Mouse (Mus musculus) adrenal gland, postnatal 0 days (tissue): ENCODE results near the gene Vstm5. TPM values are rescaled to one million over a fixed set of nuclear protein-coding genes. Genes with fewer than 3 reads are reported as not detected.

Experiments used
- polyA plus RNA-seq: library from polyadenylated mRNA; unstranded; fragments of >200 nt; fragmentation: Nextera tagmentation; extraction: Ambion mirVana; gene quantifications from 2 replicates; pipeline ENCODE4 v1.2.1, GENCODE M21; 2015

The Vstm5 gene
- polyA plus RNA-seq, result 1.9 and 2.4 TPM in 2 replicates

GRCm38 (mm10) chr9:15239042-15239925 lies at the start of gene Vstm5:
TSS of gene Vstm5 (plus strand) at chr9:15239045.

GRCm38 (mm10) chr9:15279649-15280490 lies 41.0 kb downstream of the Vstm5 start, which contains the start of gene Med17:
TSS of gene Med17 (minus strand) at chr9:15279931.

GRCm38 (mm10) chr9:15305503-15306397 lies 66.9 kb downstream of the Vstm5 start, which contains the start of gene Taf1d:
TSS of gene Taf1d (plus strand) at chr9:15306214.

GRCm38 (mm10) chr9:15306398-15307119 lies 67.7 kb downstream of the Vstm5 start, which contains the start of gene 4931406C07Rik:
TSS of gene 4931406C07Rik (minus strand) at chr9:15306448.

Other genes starting within 250 kb of the Vstm5 start
- gene Panx1, start 193.6 kb upstream of the Vstm5 start, polyA plus RNA-seq, result 27.9 and 43.8 TPM in 2 replicates
- gene Hephl1, start 126.9 kb upstream of the Vstm5 start, polyA plus RNA-seq, result 0.04 TPM in 1 of 2 replicates, not detected in the other
- 25.0 and 34.3 TPM in 2 replicates for gene Med17, start 40.9 kb downstream of the Vstm5 start, polyA plus RNA-seq
- gene Taf1d, start 67.2 kb downstream of the Vstm5 start, polyA plus RNA-seq, result 62.6 and 83.9 TPM in 2 replicates
- 11.6 and 15.4 TPM in 2 replicates for gene 4931406C07Rik, start 67.4 kb downstream of the Vstm5 start, polyA plus RNA-seq
- 4.5 and 7.8 TPM in 2 replicates for gene Cep295, start 118.7 kb downstream of the Vstm5 start, polyA plus RNA-seq